Mouse (Mus musculus) layer of hippocampus, adult 8-10 months (tissue): ENCODE data around the gene Spata3. TPM values are rescaled to one million over a fixed set of nuclear protein-coding genes. Genes with fewer than 3 reads are reported as not detected.
"Not testable (repeated sequence)": the region's sequence is repeated elsewhere in the genome, so short reads cannot be mapped to it uniquely, and the experiment has no call there.

ENCODE experiments used
- DNase-seq, 2 experiments: peaks; one replicate each; pipeline ENCODE4 v3.0.0; 2022; ENCODE audit warnings: low spot score in 2 of 2
- total RNA-seq, 4 experiments: library from RNA; stranded (reverse); gene quantifications; 2 replicates each; pipeline ENCODE4 v1.2.4; 2022

The Spata3 gene
- total RNA-seq, result 1 to 10 TPM; 1.1 to 1.7 (median 1.3) TPM

GRCm38 (mm10) chr1:86016516-86016915 lies at the start of gene Spata3:
Gene Spata3 (plus strand): TSS chr1:86016816.
- no peak for DNase-seq

- DNase-seq, result no peak
Measured at GRCm38 (mm10) chr1:85969081-85969480, 47.5 kb upstream of the Spata3 start.

GRCm38 (mm10) chr1:85969519-85969918 lies 47.1 kb upstream of the Spata3 start:
- DNase-seq, result peak; percentile 34 to 56

GRCm38 (mm10) chr1:85971070-85971469 lies 45.5 kb upstream of the Spata3 start:
- no peak for DNase-seq

- no peak for DNase-seq
Measured at GRCm38 (mm10) chr1:85972341-85972740, 44.3 kb upstream of the Spata3 start.

GRCm38 (mm10) chr1:85973468-85973877 lies 43.1 kb upstream of the Spata3 start:
- DNase-seq, result no peak

GRCm38 (mm10) chr1:85977709-85978108 lies 38.9 kb upstream of the Spata3 start:
- no peak for DNase-seq

GRCm38 (mm10) chr1:85981738-85982357 lies 34.8 kb upstream of the Spata3 start:
- no peak for DNase-seq

- DNase-seq, result no peak
Measured at GRCm38 (mm10) chr1:85985784-85986183, 30.8 kb upstream of the Spata3 start.

- DNase-seq, result no peak
Measured at GRCm38 (mm10) chr1:85988351-85988750, 28.3 kb upstream of the Spata3 start.

- DNase-seq, result not testable (repeated sequence)
Measured at GRCm38 (mm10) chr1:85988882-85989281, 27.7 kb upstream of the Spata3 start.

GRCm38 (mm10) chr1:85992175-85992574 lies 24.4 kb upstream of the Spata3 start:
- no peak for DNase-seq

GRCm38 (mm10) chr1:85993541-85993940 lies 23.1 kb upstream of the Spata3 start:
- no peak for DNase-seq

- no peak for DNase-seq
Measured at GRCm38 (mm10) chr1:85997221-85997620, 19.4 kb upstream of the Spata3 start.

- DNase-seq, result no peak
Measured at GRCm38 (mm10) chr1:85998012-85998411, 18.6 kb upstream of the Spata3 start.

- no peak for DNase-seq
Measured at GRCm38 (mm10) chr1:85999853-86000570, 16.6 kb upstream of the Spata3 start.

GRCm38 (mm10) chr1:86005540-86005939 lies 11.1 kb upstream of the Spata3 start:
- DNase-seq, result no peak

GRCm38 (mm10) chr1:86006040-86006439 lies 10.6 kb upstream of the Spata3 start:
- DNase-seq, result no peak

- peak; percentile 80 to 91 for DNase-seq
Measured at GRCm38 (mm10) chr1:86007778-86008177, 8.8 kb upstream of the Spata3 start.

GRCm38 (mm10) chr1:86015758-86016157 lies 858 bp upstream of the Spata3 start:
- not testable (repeated sequence) for DNase-seq

GRCm38 (mm10) chr1:86018235-86019055 lies 1.8 kb downstream of the Spata3 start:
- DNase-seq, result peak; percentile 48 to 67

- no peak for DNase-seq
Measured at GRCm38 (mm10) chr1:86021365-86021989, 4.9 kb downstream of the Spata3 start.
